Comparison of ENCODE assay signal across 10 mouse cellular contexts in genomic region chr2:121003586-121003985, GRCm38 (mm10). TPM values are rescaled to one million over a fixed set of nuclear protein-coding genes. Genes with fewer than 3 reads are reported as not detected.
A peak's percentile ranks its signal among the peaks of the same experiment; 100 is the strongest.
DNase-seq lines count a peak whose midpoint lies in the region; ATAC-seq and TF ChIP-seq lines count a peak whose summit lies in the region.
"Had no signal": no experiment of that assay in that cellular context is flagged by ENCODE, and none has a peak within 500 bp of the region (broad histone marks: within the 10 kb centered on the region; RNA-seq: fewer than 3 reads in every experiment).

No protein-coding gene starts in this region.

- TF ChIP-seq POLR2A in cerebellum, adult 2 months (IDR thresholded peaks at IDR 0.05; ENCODE audit: borderline replicate concordance, insufficient read depth, low read length): no peak

- peak in 1 of 2 experiments; percentile 47 for DNase-seq in cerebellum, adult 2 months
- no peak for DNase-seq in left cerebral cortex, adult 2 months (ENCODE audit: extremely low spot score in 1 of 2, low spot score in 2 of 2)
- no peak for DNase-seq in left cerebral cortex, adult 18-20 months (ENCODE audit: low spot score in 2 of 2)
- peak; percentile 45 for DNase-seq in 3T3-L1 (ENCODE audit: low read depth, low spot score)
- peak; percentile 69 for DNase-seq in R1 (ENCODE audit: low read depth, low spot score)
- DNase-seq in spleen, adult 18-20 months: no peak
- DNase-seq in layer of hippocampus, adult 9-11 months: no peak

- intact Hi-C loops in left cerebral cortex, adult 2 months (cut with DNase I): no loop called here

- peak; percentile 48; the same call in 1 of the 2 replicates for TF ChIP-seq CTCF in cerebellum, adult 2 months (IDR thresholded peaks at IDR 0.05; ENCODE audit: borderline replicate concordance, insufficient read depth, low read depth, low read length)
- TF ChIP-seq CTCF in left cerebral cortex, adult 2 months (IDR thresholded peaks at IDR 0.05): peak; percentile 39

- WGBS in cerebellum, adult 2 months: 75% methylated on average over 2 of the region's 2 CpGs

- no peak for ATAC-seq in cerebellum, adult (ENCODE audit: insufficient number of reproducible peaks, low FRiP score, low TSS enrichment)

- H3K4me3 ChIP-seq in cerebellum, adult 2 months (replicated peaks; ENCODE audit: insufficient read depth, low read depth, low read length): no peak overlapping the region
- H3K4me3 ChIP-seq in left cerebral cortex, adult 2 months: no peak overlapping the region
- H3K4me3 ChIP-seq: midbrain, embryonic 12.5 days had no signal

- no peaks in the 10 kb centered on the region for H3K27me3 ChIP-seq in cerebellum, adult 2 months (ENCODE audit: control insufficient read depth, insufficient read depth, low read length)
- H3K27me3 ChIP-seq: midbrain, embryonic 12.5 days had no signal

- H3K4me1 ChIP-seq in cerebellum, adult 2 months (ENCODE audit: control insufficient read depth, insufficient read depth, low read length): peaks cover 33% of the 10 kb centered on the region; the same call in 1 of the 2 replicates

- H3K27ac ChIP-seq in cerebellum, adult 2 months (ENCODE audit: insufficient read depth, low read length): peak overlapping the region; percentile 82
- no peak overlapping the region for H3K27ac ChIP-seq in left cerebral cortex, adult 2 months
- H3K27ac ChIP-seq: midbrain, embryonic 12.5 days had no signal

RNA-seq across cellular contexts. Expression of gene Ccndbp1, which starts 4.6 kb away (rescaled TPM):
- 155 and 179 TPM in 2 replicates for polyA plus RNA-seq in cerebellum, adult 2 months (2012; rRNA removed)
- 10 to 100 TPM; 57.0 to 57.6 TPM for total RNA-seq in left cerebral cortex, adult 2 months (2021)
- total RNA-seq in left cerebral cortex, adult 18-20 months (2021): 10 to 100 TPM; 63.0 to 64.6 TPM

RNA-seq across cellular contexts. Expression of gene Tmem62, which starts 26.8 kb away (rescaled TPM):
- 68.0 and 73.6 TPM in 2 replicates for polyA plus RNA-seq in cerebellum, adult 2 months (2012; rRNA removed)
- 10 to 100 TPM; 21.8 to 28.5 TPM for total RNA-seq in left cerebral cortex, adult 2 months (2021)
- 10 to 100 TPM; 24.8 to 25.6 TPM for total RNA-seq in left cerebral cortex, adult 18-20 months (2021)

RNA-seq across cellular contexts. Expression of gene Ubr1, which starts 33.1 kb away (rescaled TPM):
- polyA plus RNA-seq in cerebellum, adult 2 months (2012; rRNA removed): 24.2 and 32.4 TPM in 2 replicates
- 10 to 100 TPM; 41.8 to 45.0 TPM for total RNA-seq in left cerebral cortex, adult 2 months (2021)
- total RNA-seq in left cerebral cortex, adult 18-20 months (2021): 10 to 100 TPM; 43.2 to 45.0 TPM

RNA-seq across cellular contexts. Expression of gene Epb42, which starts 33.3 kb away (rescaled TPM):
- polyA plus RNA-seq in cerebellum, adult 2 months (2012; rRNA removed): 0.38 and 0.51 TPM in 2 replicates
- total RNA-seq in left cerebral cortex, adult 2 months (2021): not detected
- total RNA-seq in left cerebral cortex, adult 18-20 months (2021): not detected
- total RNA-seq: layer of hippocampus, postnatal 10 days had no signal

Comparison
In these comparisons a context has a peak if more than half of its experiments do, and no peak if none do; other contexts are left out.
1. DNase-seq: peak in 3T3-L1 (single experiment) and R1 (single experiment); none in left cerebral cortex, adult 2 months (0 of 2), left cerebral cortex, adult 18-20 months (0 of 2), spleen, adult 18-20 months (0 of 2) and layer of hippocampus, adult 9-11 months (single experiment).